Mouse (Mus musculus) stomach, postnatal 0 days (tissue): ENCODE results near the gene Skap1.

ENCODE experiments used
- CTCF ChIP-seq: IDR thresholded peaks from 2 replicates; pipeline ENCODE4 v1.5.1; 2016; ENCODE audit warnings: antibody characterized with exemption, low read depth, mild to moderate bottlenecking, moderate library complexity
- EP300 ChIP-seq: optimal IDR thresholded peaks from 2 replicates; pipeline ENCODE3; 2016; ENCODE audit warnings: antibody characterized with exemption

GRCm38 (mm10) chr11:96502948-96503347 lies 38.6 kb downstream of the Skap1 start:
- TF ChIP-seq CTCF, result no peak
- no peak for TF ChIP-seq EP300
